Mouse (Mus musculus) cerebellum, adult 11 months (tissue): Measurements from ENCODE around the gene Itgb5.

ENCODE experiments used
- DNase-seq: peaks from one replicate; pipeline ENCODE4 v3.0.0; 2022

Gene Itgb5

GRCm38 (mm10) chr16:33879031-33879430 lies 49.6 kb downstream of the Itgb5 start:
- no peak for DNase-seq

DNA sequence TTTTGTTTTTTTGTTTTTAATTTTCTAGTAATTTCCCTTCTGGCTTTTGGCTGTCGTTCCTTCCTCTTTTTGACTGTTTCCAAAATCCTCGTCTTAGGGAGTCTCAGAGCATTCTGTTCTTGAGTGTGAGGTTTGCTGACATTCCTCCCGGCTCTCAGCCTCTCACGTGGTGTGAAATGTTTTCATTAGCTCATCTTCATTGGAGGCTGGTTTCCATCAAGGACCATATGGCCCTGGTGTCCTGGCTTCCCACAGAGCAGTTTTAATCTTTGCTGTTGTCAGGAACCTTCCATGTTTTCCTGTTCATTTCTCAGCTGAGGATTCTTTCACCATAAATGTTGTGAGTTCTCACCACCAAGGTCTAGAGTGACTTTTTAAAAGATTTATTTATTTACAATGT lies 50.1 kb downstream of the Itgb5 start:
- peak; percentile 61 for DNase-seq

DNA sequence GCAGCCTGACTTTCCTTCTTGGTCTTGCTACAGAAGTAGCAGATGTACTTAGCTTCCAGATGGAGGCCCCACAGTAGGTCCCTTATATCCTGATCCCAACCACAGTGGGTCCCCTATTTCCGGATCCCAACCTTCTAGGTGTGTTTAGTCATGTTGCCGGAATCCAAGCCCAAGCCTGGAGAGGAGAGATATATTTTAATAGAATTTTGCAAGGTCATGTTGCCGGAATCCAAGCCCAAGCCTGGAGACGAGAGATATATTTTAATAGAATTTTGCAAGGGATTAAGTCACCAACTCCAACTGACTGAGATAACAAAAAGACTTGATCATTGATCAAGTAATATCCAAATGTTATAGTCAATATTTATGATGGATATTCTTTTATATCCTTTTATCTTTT lies 51.3 kb downstream of the Itgb5 start:
- DNase-seq, result no peak

DNA sequence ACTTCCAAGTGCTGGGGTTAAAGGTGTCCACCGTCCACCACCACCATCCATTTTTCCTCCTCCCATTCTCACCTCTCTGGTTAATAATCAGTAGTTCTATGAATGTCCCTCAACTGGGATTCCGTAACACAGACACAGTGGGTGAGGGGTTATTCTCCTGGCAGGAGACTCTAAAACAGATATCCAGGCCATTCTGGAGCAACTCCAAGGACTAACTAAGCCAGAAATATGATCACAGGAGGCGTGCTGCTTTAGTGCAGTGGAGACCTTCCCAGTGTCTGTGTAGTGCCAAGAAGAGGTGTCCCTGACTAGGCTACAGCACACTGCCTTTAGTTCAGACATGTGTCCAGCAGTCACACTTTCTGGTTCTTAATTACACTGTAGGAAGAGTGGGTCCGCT lies 53.1 kb downstream of the Itgb5 start:
- DNase-seq, result no peak

- no peak for DNase-seq
Measured at GRCm38 (mm10) chr16:33883046-33883975, 53.8 kb downstream of the Itgb5 start.

- no peak for DNase-seq
Measured at GRCm38 (mm10) chr16:33884201-33884600, 54.7 kb downstream of the Itgb5 start.

- DNase-seq, result no peak
Measured at GRCm38 (mm10) chr16:33885021-33885471, 55.6 kb downstream of the Itgb5 start.

DNA sequence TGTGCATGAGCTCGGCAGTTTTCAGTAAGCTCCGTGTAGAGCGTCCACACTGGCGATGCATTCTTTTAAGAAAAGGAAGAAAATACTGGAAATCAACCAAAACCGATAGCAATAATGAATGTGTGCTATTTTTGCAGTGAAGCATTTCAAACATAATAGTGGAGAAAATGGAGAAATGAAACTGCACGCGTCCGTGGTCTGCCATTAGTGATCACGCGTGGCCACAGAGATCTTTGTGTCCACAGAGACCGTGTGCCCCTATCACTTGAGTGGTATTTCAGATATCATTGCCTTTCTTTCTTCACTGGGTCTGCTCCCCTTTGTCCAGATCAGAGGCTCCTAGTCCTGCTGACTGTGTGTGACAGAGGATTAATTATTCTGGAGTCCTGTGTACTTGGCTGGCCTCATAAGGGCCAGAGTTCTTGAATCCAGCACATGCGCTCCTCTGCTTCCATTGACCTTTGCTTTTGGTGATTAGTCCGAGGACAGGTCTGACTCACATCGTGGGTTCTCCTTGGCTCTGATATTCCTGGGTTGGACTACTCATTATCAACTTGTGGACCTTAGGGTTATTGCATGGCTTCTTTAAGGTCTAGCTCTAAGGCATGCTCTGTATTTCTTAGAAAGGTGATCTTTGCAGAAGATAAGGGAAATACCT lies 56.3 kb downstream of the Itgb5 start:
- no peak for DNase-seq

- no peak for DNase-seq
Measured at GRCm38 (mm10) chr16:33886665-33887064, 57.2 kb downstream of the Itgb5 start.

DNA sequence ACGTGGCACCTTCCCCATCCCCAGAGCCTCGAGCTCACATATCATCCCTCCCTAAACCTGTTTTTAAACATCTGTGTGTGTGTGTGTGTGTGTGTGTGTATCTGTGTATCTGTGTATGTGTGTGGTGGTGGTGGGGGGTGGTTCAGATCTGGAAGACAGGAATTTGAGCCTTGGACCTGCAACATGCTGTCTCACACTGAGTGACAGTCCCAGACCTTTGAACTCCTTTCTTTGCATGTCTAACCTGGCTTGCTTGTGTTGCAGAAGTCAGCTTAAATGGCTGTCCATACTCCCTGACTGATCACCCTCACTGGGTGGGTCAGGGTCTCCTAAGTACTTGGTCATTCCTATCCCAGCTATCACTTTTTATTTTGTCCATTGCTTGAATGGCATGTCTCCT lies 58.5 kb downstream of the Itgb5 start:
- DNase-seq, result no peak

GRCm38 (mm10) chr16:33889000-33889607 lies 59.6 kb downstream of the Itgb5 start:
- DNase-seq, result no peak

DNA sequence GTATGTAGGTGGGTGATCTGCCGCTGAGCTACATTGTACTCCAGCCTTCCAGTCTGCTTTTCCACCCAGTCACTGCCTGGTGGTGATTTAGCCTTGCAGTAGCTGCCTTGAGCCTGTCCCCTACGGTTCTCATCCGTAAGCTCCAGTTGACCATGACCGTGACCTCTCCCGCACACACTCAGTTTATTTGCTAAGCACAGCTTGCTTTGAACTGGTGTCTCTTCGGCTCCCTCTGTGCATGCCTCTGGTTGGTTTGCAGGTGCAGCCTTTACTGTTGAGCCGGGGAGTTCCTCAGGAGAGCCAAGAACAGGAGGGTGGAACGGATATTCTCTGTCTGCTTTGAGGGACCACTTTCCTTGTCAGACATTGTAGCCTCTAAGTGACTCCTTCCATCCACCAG lies 61.6 kb downstream of the Itgb5 start:
- DNase-seq, result no peak

DNA sequence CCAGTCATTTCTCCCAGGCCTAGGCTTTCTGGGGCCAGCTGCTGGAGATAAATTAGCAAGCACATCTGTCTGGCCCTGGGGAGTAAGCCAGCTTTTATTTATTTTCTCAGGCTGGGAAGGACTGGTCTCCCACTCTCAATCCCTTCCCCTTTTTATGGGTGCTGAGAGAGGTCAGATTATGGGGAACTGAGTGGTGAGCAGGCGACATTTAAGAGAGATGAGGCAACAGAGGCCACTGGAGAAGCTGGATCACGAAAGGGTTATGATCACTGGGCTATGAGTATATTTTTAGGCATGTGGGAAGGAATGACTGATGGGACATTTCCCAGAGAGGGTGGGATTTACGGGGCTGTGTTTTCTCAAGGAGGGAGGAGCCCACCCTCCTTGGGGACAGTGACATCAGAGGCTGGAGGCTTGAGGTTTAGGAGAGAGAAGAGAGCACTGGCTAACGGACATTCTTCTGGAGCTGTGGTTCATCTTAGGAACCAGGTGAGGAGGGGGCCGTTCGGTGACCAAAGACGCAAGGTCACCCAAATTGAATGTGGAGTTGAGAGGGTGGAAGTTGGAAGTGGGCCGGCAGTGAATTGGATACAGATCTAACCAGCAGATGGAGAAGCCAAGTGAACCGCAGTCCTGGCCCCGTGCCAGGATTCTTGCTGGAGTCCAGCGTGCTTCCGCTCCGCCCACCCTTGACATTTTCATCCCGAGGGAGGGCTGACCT lies 62.3 kb downstream of the Itgb5 start:
- DNase-seq, result peak; percentile 63

DNA sequence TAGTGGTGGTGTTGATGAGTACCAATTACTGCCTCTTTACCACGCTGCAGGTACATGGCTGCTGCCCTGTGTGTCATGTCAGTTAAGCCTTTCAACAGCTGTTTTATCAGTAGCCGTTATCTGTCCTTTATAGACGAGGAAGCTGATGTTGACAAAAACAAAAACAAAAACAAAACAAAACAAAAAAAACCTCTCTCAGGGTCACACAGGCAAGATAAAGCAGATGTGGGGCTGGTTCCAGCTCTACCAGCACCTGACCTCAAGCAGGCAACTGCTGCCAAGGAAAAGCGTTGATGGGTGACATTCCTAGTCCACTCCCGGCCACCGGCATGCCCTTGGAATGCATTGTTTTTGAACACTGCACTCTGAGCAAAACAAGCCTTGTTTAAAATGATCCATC lies 63.1 kb downstream of the Itgb5 start:
- DNase-seq, result no peak

DNA sequence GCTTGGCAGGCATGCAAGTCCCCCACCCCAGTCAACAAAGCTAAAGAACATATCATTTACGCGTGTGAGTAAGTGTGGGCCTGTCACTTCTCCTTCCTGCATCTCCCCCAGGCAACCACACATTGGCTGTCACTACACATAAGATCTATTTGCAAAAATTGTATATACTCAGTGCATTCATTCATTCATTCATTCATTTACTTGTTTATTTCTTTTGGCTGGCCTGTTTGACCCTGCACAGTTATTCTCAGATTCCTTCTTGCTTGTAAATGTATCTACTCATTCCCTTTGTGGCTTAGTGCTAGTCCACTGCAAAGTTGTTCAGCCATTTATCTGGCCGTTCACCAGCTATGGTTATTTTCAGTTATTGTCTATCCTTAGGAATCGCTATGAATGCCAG lies 64.3 kb downstream of the Itgb5 start:
- DNase-seq, result no peak

DNA sequence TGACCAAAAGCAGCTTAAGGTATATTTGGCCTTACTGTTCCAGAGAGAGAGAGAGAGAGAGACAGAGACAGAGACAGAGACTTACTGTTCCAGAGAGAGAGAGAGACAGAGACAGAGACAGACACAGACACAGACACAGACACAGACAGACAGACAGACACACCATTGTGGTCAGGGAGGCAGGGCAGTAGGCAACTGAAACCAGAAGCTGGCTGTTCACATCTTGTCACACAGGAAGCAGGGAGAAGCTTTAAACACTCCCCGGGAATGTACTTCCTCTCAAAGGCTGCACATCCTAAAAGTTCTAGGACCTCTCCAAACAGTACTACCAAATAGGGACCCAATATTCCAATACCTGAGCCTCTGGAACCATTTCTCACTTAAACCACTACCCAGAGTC lies 65.0 kb downstream of the Itgb5 start:
- no peak for DNase-seq

DNA sequence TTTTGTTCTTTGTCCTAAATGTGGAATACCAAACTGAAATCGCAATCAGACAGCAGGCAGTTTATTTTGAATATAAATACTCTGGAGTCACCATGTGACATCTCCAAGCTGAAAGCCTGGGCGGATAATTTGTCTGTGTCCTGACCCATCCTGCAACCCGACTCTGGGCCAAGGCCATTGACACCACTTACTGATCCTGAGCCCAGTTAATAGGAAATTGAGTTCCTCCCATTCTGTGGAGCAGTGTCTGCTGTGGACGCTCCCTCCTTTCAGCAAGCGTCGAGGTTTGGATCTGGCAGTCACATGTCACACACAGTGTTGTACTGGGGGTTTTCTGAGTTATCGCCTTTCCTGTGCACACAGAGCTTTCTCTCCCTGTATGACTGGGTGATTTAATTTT lies 66.2 kb downstream of the Itgb5 start:
- DNase-seq, result no peak

DNA sequence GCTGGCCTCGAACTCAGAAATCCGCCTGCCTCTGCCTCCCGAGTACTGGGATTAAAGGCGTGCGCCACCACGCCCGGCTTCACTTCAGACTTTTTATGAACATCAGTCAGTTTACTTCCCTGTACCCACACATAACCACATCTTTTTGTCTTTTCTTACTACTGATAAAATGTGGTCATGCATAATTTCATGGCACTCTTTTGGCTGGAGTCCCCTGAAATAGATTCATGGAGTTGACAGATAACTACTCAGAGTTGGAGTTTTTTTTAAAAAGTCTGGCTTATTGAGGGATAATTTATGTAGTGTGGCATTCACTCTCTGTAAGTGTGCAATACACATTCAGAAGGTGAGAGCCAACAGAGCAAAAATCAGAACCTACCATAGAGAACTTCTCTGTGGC lies 67.3 kb downstream of the Itgb5 start:
- no peak for DNase-seq

DNA sequence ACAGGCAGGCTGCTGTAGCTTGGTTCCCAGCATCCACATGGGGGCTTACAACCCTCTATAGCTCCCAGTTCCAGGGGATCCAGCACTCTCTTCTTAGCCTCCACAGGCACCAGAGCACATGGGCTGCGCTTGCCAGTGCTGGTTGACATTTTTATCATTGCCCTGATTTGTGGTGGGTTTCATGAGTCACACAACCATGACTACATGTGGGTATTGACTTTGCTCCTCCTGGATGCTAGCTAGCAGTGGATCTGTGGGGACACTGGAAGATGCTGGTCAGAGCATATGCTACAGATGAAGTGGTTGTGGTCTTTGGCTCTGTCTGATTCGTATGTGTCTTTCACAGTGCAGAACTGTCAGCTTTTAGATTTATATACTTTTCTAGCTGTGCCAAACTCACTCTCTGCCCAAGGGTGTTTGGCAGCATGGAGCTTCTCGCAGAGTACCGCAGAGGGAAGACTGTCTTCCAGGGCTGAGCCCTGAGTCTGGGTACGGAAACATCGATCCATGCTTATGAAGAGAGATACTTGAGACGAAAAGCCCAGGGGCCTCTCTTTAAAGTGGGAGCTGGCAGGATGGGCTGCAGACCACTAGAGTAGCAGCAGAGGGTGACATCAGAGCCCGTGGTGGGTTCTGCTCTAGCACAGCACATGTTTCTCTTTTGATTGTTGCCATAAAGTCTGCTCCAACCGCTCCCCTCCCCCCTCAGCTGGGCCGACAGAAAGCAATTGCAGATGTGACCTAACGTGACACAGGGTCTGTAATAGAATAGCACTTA lies 74.4 kb downstream of the Itgb5 start:
- DNase-seq, result no peak

- no peak for DNase-seq
Measured at GRCm38 (mm10) chr16:33904553-33904952, 75.1 kb downstream of the Itgb5 start.

- no peak for DNase-seq
Measured at GRCm38 (mm10) chr16:33908239-33908638, 78.8 kb downstream of the Itgb5 start.

DNA sequence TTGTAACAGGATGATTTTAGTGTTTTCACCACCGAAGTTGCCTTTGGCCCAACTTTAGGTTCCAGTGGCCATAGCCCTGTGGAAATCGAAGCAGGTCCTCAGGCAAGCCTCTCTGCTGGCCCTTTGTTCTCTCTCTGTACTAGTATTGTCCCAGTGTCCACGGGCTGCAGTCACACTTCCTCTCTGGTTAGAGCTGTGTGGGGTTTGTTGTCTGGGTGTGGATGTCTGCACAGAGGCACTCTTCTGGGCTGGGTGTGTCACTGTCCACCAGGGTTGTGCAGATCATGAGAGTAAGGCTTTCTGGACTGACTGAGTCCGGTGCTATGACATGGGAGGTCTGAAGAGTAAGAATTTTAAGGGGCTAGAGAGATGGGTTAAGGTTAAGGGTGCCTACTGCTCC lies 85.5 kb downstream of the Itgb5 start:
- no peak for DNase-seq
